Mouse (Mus musculus): Measurements from ENCODE around the gene 1700003F12Rik. TPM values are rescaled to one million over a fixed set of nuclear protein-coding genes. Genes with fewer than 3 reads are reported as not detected.
A peak's percentile ranks its signal among the peaks of the same experiment; 100 is the strongest.

The 1700003F12Rik gene
- polyA plus RNA-seq, 1 experiment from 2014 or later = 1.1 TPM

DNA sequence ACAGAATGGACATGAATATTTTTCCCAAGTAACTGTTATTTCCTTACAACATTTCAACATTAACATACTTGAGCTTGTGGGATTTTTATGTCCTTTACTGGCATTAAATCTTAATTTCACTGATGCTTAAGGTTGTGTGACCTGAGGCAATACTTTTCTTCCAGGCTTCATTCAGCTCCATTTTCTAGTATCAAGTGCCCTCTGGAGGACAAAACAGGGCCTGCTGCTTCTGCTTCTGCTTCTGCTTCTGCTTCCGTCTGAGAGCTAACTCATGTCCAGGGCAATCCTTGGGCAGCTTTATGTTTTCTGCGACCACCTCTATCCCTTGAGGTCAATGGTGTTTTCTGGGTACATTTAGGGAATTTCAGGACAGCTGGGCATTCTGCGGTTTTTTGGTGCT is 7.2 kb upstream of the 1700003F12Rik start:
- no peak overlapping the region for H3K27ac ChIP-seq (replicated peaks; ENCODE audit: low read depth, low read length)
- H3K36me3 ChIP-seq (ENCODE audit: control insufficient read depth, insufficient read depth, low read length) = peaks cover 17% of the 10 kb centered on the region
- H3K4me1 ChIP-seq (ENCODE audit: control insufficient read depth, insufficient read depth, low read length) = peaks cover 4% of the 10 kb centered on the region; the same call in 1 of the 2 replicates
- DNase-seq (peak; percentile 79), ATAC-seq (ENCODE audit: low FRiP score, low TSS enrichment) (no peak)
- H3K4me2 ChIP-seq (ENCODE audit: low read length) = no peak overlapping the region
- no peaks in the 10 kb centered on the region for H3K9me3 ChIP-seq (ENCODE audit: control insufficient read depth, low read length)
- no peak overlapping the region for H3K9ac ChIP-seq (replicated peaks; ENCODE audit: low read length)
- no peak overlapping the region for H3K4me3 ChIP-seq (replicated peaks; ENCODE audit: low read depth, low read length)
- H3K27me3 ChIP-seq (ENCODE audit: control insufficient read depth, insufficient read depth, low read length) = no peaks in the 10 kb centered on the region
- WGBS = 73% methylated on average over 3 of the region's 3 CpGs

DNA sequence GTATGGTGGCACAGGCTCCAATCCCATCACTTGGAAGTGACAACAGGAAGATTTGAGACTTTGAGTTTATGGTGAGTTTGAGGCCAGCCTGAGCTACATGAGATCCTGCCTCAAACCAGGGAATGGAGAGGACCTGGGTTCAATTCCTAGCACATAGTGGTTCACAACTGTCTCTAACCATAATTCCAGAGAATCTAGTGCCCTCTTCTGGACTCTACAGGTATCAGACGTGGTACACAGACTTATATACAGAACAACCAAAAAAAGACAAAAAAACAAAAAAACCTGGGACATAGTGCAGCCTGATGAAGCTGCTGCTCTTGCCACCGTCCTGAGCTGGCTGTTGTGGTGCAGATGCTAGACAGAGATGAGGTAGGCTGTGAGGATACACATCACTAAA is 5.3 kb upstream of the 1700003F12Rik start:
- Histone ChIP-seq H3K27ac (replicated peaks; ENCODE audit: low read depth, low read length) (no peak overlapping the region), H3K36me3 (ENCODE audit: control insufficient read depth, insufficient read depth, low read length) (peaks cover 4% of the 10 kb centered on the region; the same call in 1 of the 2 replicates), H3K9me3 (ENCODE audit: control insufficient read depth, low read length) (no peaks in the 10 kb centered on the region), H3K4me2 (ENCODE audit: low read length) (no peak overlapping the region), H3K27me3 (ENCODE audit: control insufficient read depth, insufficient read depth, low read length) (no peaks in the 10 kb centered on the region), H3K4me3 (replicated peaks; ENCODE audit: low read depth, low read length) (no peak overlapping the region), H3K9ac (replicated peaks; ENCODE audit: low read length) (no peak overlapping the region), H3K4me1 (ENCODE audit: control insufficient read depth, insufficient read depth, low read length) (peaks cover 4% of the 10 kb centered on the region; the same call in 1 of the 2 replicates)
- ATAC-seq (ENCODE audit: low FRiP score, low TSS enrichment) = no peak
- DNase-seq = no peak
- 85% methylated on average over 2 of the region's 2 CpGs for WGBS

DNA sequence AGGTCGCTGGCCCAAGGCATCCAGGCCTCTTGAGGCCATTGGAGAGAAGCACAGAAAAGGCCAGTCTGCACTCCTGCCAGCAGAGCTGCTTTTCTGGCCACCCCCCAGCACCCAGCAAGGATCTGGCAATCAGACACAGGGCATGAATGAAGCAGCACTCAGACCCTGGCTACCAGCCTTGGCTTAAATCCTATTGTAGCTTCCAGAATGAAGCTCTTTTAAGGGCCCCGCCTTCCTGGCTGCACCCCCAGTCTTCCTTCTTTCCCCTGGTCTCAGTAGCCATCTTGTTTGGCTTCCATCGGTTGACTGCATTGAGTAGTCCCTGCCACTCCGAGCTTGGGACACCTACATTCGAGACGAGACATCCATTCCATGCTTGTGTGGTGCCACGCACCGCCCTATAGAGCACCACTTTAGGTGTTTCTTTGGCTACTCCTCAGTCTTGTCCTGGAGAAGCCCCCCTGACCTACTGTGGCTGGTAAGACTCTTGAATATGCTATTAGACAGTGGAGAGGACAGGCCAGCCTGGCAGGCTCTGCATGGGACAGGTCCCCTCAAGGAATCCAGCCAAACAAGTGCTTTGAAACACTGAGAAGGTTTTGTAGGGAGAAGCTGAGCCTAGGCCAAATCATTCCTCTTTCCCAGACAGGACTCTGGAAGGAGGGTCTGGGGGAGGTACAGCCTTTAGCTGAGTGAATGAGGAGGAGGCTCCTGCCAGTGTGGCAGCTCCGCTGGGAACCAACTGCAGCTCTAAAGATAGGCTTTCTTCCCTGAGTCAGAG is 3.1 kb upstream of the 1700003F12Rik start:
- ATAC-seq (ENCODE audit: low FRiP score, low TSS enrichment) (peak; percentile 46; the same call in 1 of the 2 replicates), DNase-seq (peak; percentile 59)
- WGBS = 80% methylated on average over 9 of the region's 9 CpGs
- 0 out of 2 replicates have a peak, but pooled peaks cover 4% of the 10 kb centered on the region for H3K36me3 ChIP-seq (ENCODE audit: control insufficient read depth, insufficient read depth, low read length)
- H3K27ac ChIP-seq (replicated peaks; ENCODE audit: low read depth, low read length) = no peak overlapping the region; the same call in 1 of the 2 replicates
- no peak overlapping the region for H3K4me2 ChIP-seq (ENCODE audit: low read length)
- no peak overlapping the region for H3K9ac ChIP-seq (replicated peaks; ENCODE audit: low read length)
- H3K4me1 ChIP-seq (ENCODE audit: control insufficient read depth, insufficient read depth, low read length) = no peaks in the 10 kb centered on the region; the same call in 1 of the 2 replicates
- H3K4me3 ChIP-seq (replicated peaks; ENCODE audit: low read depth, low read length) = no peak overlapping the region
- no peaks in the 10 kb centered on the region for H3K9me3 ChIP-seq (ENCODE audit: control insufficient read depth, low read length)
- no peaks in the 10 kb centered on the region for H3K27me3 ChIP-seq (ENCODE audit: control insufficient read depth, insufficient read depth, low read length)

DNA sequence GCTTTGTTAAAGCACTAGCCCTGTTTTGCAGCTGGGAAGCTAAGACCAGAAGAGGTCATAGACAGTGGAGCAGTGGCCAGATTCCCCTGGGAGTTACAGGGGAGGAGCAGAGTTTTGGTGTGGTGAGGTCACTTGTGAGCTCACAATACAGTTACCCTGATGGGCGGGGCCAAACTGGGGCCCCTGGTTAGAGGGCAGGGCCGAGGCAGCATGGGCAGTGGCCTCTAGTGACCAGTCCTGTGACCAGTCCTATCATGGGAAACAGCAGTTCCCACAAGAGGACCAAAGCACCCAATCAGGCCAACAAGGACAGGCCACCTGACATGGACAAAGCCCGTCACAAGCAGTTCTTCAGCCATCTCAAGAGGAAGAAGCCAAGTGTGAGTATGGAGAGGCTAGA is 1.8 kb downstream of the 1700003F12Rik start:
- Histone ChIP-seq H3K4me2 (ENCODE audit: low read length) (peak overlapping the region; percentile 85; the same call in 1 of the 2 replicates), H3K9me3 (ENCODE audit: control insufficient read depth, low read length) (no peaks in the 10 kb centered on the region), H3K27ac (replicated peaks; ENCODE audit: low read depth, low read length) (no peak overlapping the region), H3K27me3 (ENCODE audit: control insufficient read depth, insufficient read depth, low read length) (peaks cover 7% of the 10 kb centered on the region; the same call in 1 of the 2 replicates), H3K9ac (replicated peaks; ENCODE audit: low read length) (no peak overlapping the region), H3K4me3 (replicated peaks; ENCODE audit: low read depth, low read length) (no peak overlapping the region), H3K4me1 (ENCODE audit: control insufficient read depth, insufficient read depth, low read length) (peaks cover 18% of the 10 kb centered on the region), H3K36me3 (ENCODE audit: control insufficient read depth, insufficient read depth, low read length) (0 out of 2 replicates have a peak, but pooled peaks cover 4% of the 10 kb centered on the region)
- ATAC-seq (ENCODE audit: low FRiP score, low TSS enrichment) (no peak), DNase-seq (no peak)
- 50% methylated on average over 3 of the region's 3 CpGs for WGBS

DNA sequence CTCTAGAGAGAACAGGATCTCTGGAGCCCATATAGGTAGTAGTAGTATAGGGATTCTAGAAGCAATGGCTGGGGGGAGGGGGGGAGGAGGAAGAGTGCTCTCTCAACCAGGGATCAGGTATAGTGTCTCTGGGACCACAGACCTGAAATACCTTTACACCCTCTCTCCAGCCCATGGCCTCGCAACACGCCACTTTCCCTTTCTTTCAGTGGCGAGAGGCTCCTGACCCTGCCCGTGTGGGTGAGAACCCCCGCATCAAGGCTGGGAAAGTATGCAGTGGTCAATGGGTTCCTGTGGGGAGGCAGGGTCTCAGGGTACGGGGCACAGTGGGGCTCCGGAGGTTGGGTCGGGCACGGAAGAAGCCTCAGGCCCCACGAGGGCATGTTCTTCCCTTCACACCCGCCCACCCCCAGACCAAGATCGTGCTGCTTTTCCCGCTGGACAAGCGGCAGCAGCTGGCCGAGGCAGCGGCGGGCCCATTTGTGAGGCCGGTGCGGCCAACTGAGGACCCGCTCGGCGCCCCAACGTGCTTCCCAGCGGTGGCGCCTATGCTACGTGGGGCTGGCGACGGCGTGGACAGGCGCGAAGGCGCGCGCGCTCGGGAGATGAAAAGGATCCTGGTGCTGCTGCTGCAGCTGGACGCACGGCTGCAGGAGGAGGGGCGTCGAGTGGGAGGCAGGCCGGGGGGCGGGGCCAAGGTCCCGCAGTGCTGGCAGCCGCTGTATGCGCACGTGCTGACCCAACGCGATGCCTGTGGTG is 2.4 kb downstream of the 1700003F12Rik start:
- ATAC-seq (ENCODE audit: low FRiP score, low TSS enrichment) (peak; percentile 77), DNase-seq (peak; percentile 87)
- 0 out of 2 replicates have a peak, but pooled peaks cover 4% of the 10 kb centered on the region for H3K36me3 ChIP-seq (ENCODE audit: control insufficient read depth, insufficient read depth, low read length)
- peak overlapping the region; percentile 44; the same call in 1 of the 2 replicates for H3K9ac ChIP-seq (replicated peaks; ENCODE audit: low read length)
- H3K4me1 ChIP-seq (ENCODE audit: control insufficient read depth, insufficient read depth, low read length) = peaks cover 18% of the 10 kb centered on the region
- WGBS = 2% methylated on average over 44 of the region's 48 CpGs
- H3K27me3 ChIP-seq (ENCODE audit: control insufficient read depth, insufficient read depth, low read length) = peaks cover 7% of the 10 kb centered on the region; the same call in 1 of the 2 replicates
- peak overlapping the region; percentile 41; the same call in 1 of the 2 replicates for H3K27ac ChIP-seq (replicated peaks; ENCODE audit: low read depth, low read length)
- H3K9me3 ChIP-seq (ENCODE audit: control insufficient read depth, low read length) = no peaks in the 10 kb centered on the region
- H3K4me2 ChIP-seq (ENCODE audit: low read length) = peak overlapping the region; percentile 85
- H3K4me3 ChIP-seq (replicated peaks; ENCODE audit: low read depth, low read length) = peak overlapping the region; percentile 41

DNA sequence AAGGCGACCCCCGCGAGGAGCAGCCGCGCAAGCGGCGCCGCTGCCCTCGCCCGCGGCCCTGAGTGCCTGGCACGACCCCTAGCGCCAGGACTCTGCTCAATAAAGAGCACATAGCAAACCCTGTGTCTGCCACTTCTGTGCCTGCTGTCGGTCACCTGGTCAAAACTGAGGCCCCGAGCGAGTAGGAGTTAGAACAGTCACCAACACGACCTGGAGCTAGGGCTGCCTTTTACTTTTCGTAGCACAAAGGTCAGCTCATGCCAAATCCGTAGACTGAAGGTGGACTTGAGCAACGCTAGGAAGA is 3.0 kb downstream of the 1700003F12Rik start:
- Histone ChIP-seq H3K4me1 (ENCODE audit: control insufficient read depth, insufficient read depth, low read length) (peaks cover 18% of the 10 kb centered on the region), H3K27ac (replicated peaks; ENCODE audit: low read depth, low read length) (no peak overlapping the region), H3K9me3 (ENCODE audit: control insufficient read depth, low read length) (no peaks in the 10 kb centered on the region), H3K36me3 (ENCODE audit: control insufficient read depth, insufficient read depth, low read length) (0 out of 2 replicates have a peak, but pooled peaks cover 4% of the 10 kb centered on the region), H3K4me3 (replicated peaks; ENCODE audit: low read depth, low read length) (peak overlapping the region; percentile 41), H3K4me2 (ENCODE audit: low read length) (peak overlapping the region; percentile 85), H3K27me3 (ENCODE audit: control insufficient read depth, insufficient read depth, low read length) (peaks cover 7% of the 10 kb centered on the region; the same call in 1 of the 2 replicates), H3K9ac (replicated peaks; ENCODE audit: low read length) (peak overlapping the region; percentile 44; the same call in 1 of the 2 replicates)
- ATAC-seq (ENCODE audit: low FRiP score, low TSS enrichment) (no peak), DNase-seq (no peak)
- 13% methylated on average over 20 of the region's 20 CpGs for WGBS

DNA sequence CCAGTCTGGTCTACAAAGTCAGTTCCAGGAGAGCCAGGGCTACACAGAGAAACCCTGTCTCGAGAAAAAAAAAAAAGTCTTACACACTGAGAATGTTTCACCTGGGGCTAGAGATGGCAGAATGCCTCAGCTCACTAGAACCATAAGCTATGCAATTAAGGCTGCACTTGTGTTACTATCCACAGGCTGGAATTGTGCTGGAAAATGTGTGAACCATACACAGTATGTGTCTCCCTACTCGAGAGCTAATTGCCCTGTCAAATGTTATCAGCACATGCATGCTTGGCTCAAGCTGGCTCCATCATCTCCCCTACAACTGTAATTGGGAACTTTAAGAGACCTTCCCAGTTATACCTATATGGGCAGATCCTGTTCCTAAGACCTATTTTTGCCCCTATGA is 4.1 kb downstream of the 1700003F12Rik start:
- no peak for DNase-seq
- H3K9me3 ChIP-seq (ENCODE audit: control insufficient read depth, low read length) = no peaks in the 10 kb centered on the region
- ATAC-seq (ENCODE audit: low FRiP score, low TSS enrichment) = no peak
- H3K27ac ChIP-seq (replicated peaks; ENCODE audit: low read depth, low read length) = no peak overlapping the region
- no peak overlapping the region for H3K9ac ChIP-seq (replicated peaks; ENCODE audit: low read length)
- H3K27me3 ChIP-seq (ENCODE audit: control insufficient read depth, insufficient read depth, low read length) = peaks cover 7% of the 10 kb centered on the region; the same call in 1 of the 2 replicates
- WGBS = 96% methylated on average over 2 of the region's 2 CpGs
- H3K4me3 ChIP-seq (replicated peaks; ENCODE audit: low read depth, low read length) = no peak overlapping the region
- 0 out of 2 replicates have a peak, but pooled peaks cover under 1% of the 10 kb centered on the region for H3K36me3 ChIP-seq (ENCODE audit: control insufficient read depth, insufficient read depth, low read length)
- no peak overlapping the region for H3K4me2 ChIP-seq (ENCODE audit: low read length)
- H3K4me1 ChIP-seq (ENCODE audit: control insufficient read depth, insufficient read depth, low read length) = peaks cover 18% of the 10 kb centered on the region

DNA sequence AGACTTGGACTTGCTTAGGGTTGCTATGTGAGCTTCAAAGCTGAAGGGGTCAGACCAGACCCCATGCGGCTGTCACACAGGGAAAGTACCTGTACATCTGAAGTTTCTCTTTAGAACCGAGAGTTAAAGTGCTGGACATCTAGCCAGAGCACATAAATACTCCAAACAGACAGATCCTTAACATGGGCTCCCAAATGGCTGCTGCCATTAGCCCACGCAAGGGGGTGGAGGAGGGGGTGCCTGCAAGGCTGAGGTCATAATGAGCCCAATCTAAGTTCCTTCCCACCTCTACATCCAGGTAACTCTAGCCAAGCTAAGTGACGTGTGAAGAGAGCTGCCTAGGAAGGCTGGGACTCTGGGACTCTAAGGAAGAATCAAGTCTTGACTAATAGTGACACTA is 4.6 kb downstream of the 1700003F12Rik start, which contains the start of gene Actl10:
Gene Actl10 (plus strand): TSS at position 301 of the 400 bp plus-strand sequence.
- 87% methylated on average over 4 of the region's 4 CpGs for WGBS
- Histone ChIP-seq H3K27ac (replicated peaks; ENCODE audit: low read depth, low read length) (peak within 1 kb of the TSS; percentile 49; the same call in 1 of the 2 replicates), H3K36me3 (ENCODE audit: control insufficient read depth, insufficient read depth, low read length) (no peaks in the 10 kb centered on the region), H3K27me3 (ENCODE audit: control insufficient read depth, insufficient read depth, low read length) (peaks cover 7% of the 10 kb centered on the region; the same call in 1 of the 2 replicates), H3K4me1 (ENCODE audit: control insufficient read depth, insufficient read depth, low read length) (peaks cover 18% of the 10 kb centered on the region), H3K4me2 (ENCODE audit: low read length) (peak within 1 kb of the TSS; percentile 30), H3K9ac (replicated peaks; ENCODE audit: low read length) (no peak within 1 kb of the TSS), H3K4me3 (replicated peaks; ENCODE audit: low read depth, low read length) (no peak within 1 kb of the TSS), H3K9me3 (ENCODE audit: control insufficient read depth, low read length) (no peaks in the 10 kb centered on the region)
- ATAC-seq (ENCODE audit: low FRiP score, low TSS enrichment) (no peak), DNase-seq (no peak)

Measured in midbrain, embryonic 14.5 days (tissue).